In genomic region chr8:89272381-89272815, GRCm38 (mm10) we compare ENCODE assay signal across 8 mouse cellular contexts.
DNase-seq lines count a peak whose midpoint lies in the region; ATAC-seq lines count a peak whose summit lies in the region.

No protein-coding gene starts in this region.

- peak overlapping the region; percentile 67 for H3K4me3 ChIP-seq in megakaryocyte, embryonic 14.5 days (replicated peaks)
- peak overlapping the region; percentile 37 for H3K4me3 ChIP-seq in embryonic facial prominence, embryonic 14.5 days (ENCODE audit: low read depth, low read length)
- H3K4me3 ChIP-seq in hindbrain, embryonic 12.5 days, result peak overlapping the region; percentile 27
- peak overlapping the region; percentile 25 for H3K4me3 ChIP-seq in midbrain, embryonic 11.5 days (ENCODE audit: low read depth, low read length)

- H3K27ac ChIP-seq in embryonic facial prominence, embryonic 14.5 days (replicated peaks; ENCODE audit: low read depth, low read length), result no peak overlapping the region
- H3K27ac ChIP-seq in hindbrain, embryonic 12.5 days, result peak overlapping the region; percentile 80
- H3K27ac ChIP-seq in midbrain, embryonic 11.5 days (ENCODE audit: low read depth, low read length), result peak overlapping the region; percentile 88

- H3K36me3 ChIP-seq in megakaryocyte, embryonic 14.5 days (replicated peaks; ENCODE audit: low read length), result no peaks in the 10 kb centered on the region
- no peaks in the 10 kb centered on the region for H3K36me3 ChIP-seq in embryonic facial prominence, embryonic 14.5 days (ENCODE audit: control insufficient read depth, insufficient read depth, low read length)
- H3K36me3 ChIP-seq in hindbrain, embryonic 12.5 days, result no peaks in the 10 kb centered on the region
- no peaks in the 10 kb centered on the region for H3K36me3 ChIP-seq in midbrain, embryonic 11.5 days (ENCODE audit: control insufficient read depth, insufficient read depth, low read length)

- no peak for ATAC-seq in megakaryocyte, adult 5-6 weeks (ENCODE audit: poor library complexity, severe bottlenecking)
- ATAC-seq in embryonic facial prominence, embryonic 14.5 days (ENCODE audit: low read depth), result no peak
- ATAC-seq in hindbrain, embryonic 12.5 days (ENCODE audit: low FRiP score), result 0 out of 2 replicates have a peak, but pooled peaks have one; percentile 27
- peak; percentile 47 for ATAC-seq in midbrain, embryonic 11.5 days (ENCODE audit: low FRiP score)

- WGBS in embryonic facial prominence, embryonic 14.5 days, result 2% methylated on average over 28 of the region's 28 CpGs
- under 1% methylated on average over 28 of the region's 28 CpGs for WGBS in hindbrain, embryonic 12.5 days
- 2% methylated on average over 28 of the region's 28 CpGs for WGBS in midbrain, embryonic 11.5 days

- peak overlapping the region; percentile 74 for H3K4me2 ChIP-seq in embryonic facial prominence, embryonic 14.5 days (ENCODE audit: low read depth, low read length)
- peak overlapping the region; percentile 56 for H3K4me2 ChIP-seq in hindbrain, embryonic 12.5 days (replicated peaks)
- peak overlapping the region; percentile 58 for H3K4me2 ChIP-seq in midbrain, embryonic 11.5 days

- intact Hi-C loops in left cerebral cortex, postnatal 36 days (cut with DNase I), result no loop called here

- no peaks in the 10 kb centered on the region for H3K4me1 ChIP-seq in megakaryocyte, embryonic 14.5 days
- peaks cover 5% of the 10 kb centered on the region; the same call in 1 of the 2 replicates for H3K4me1 ChIP-seq in embryonic facial prominence, embryonic 14.5 days (ENCODE audit: control insufficient read depth, insufficient read depth, low read length)
- peaks cover 14% of the 10 kb centered on the region for H3K4me1 ChIP-seq in hindbrain, embryonic 12.5 days
- H3K4me1 ChIP-seq in midbrain, embryonic 11.5 days (ENCODE audit: control insufficient read depth, insufficient read depth, low read length), result peaks cover 21% of the 10 kb centered on the region

- H3K9me3 ChIP-seq in megakaryocyte, embryonic 14.5 days, result peaks cover 12% of the 10 kb centered on the region
- no peaks in the 10 kb centered on the region for H3K9me3 ChIP-seq in embryonic facial prominence, embryonic 14.5 days (ENCODE audit: control insufficient read depth, low read length)
- H3K9me3 ChIP-seq in hindbrain, embryonic 12.5 days (replicated peaks), result no peaks in the 10 kb centered on the region
- no peaks in the 10 kb centered on the region for H3K9me3 ChIP-seq in midbrain, embryonic 11.5 days (ENCODE audit: control insufficient read depth, low read length)

- peak; percentile 50 for DNase-seq in embryonic facial prominence, embryonic 14.5 days (ENCODE audit: low spot score)
- peak; percentile 7 to 8 for DNase-seq in left cerebral cortex, postnatal 36 days (ENCODE audit: low spot score in 2 of 2)
- DNase-seq in midbrain, embryonic 11.5 days (ENCODE audit: low spot score, missing footprints), result peak; percentile 96
- DNase-seq in urinary bladder, postnatal 4 days (ENCODE audit: low spot score in 2 of 2), result no peak
- DNase-seq in urinary bladder, postnatal 10 days (ENCODE audit: low spot score), result no peak

- peak overlapping the region; percentile 51 for H3K9ac ChIP-seq in embryonic facial prominence, embryonic 14.5 days (ENCODE audit: low read depth, low read length)
- H3K9ac ChIP-seq in hindbrain, embryonic 12.5 days, result peak overlapping the region; percentile 51
- H3K9ac ChIP-seq in midbrain, embryonic 11.5 days (ENCODE audit: low read length), result peak overlapping the region; percentile 60

- H3K27me3 ChIP-seq in megakaryocyte, embryonic 14.5 days (replicated peaks), result peaks cover 13% of the 10 kb centered on the region
- peaks cover 30% of the 10 kb centered on the region for H3K27me3 ChIP-seq in embryonic facial prominence, embryonic 14.5 days (replicated peaks; ENCODE audit: control insufficient read depth, insufficient read depth, low read length)
- H3K27me3 ChIP-seq in hindbrain, embryonic 12.5 days, result peaks cover 19% of the 10 kb centered on the region
- no peaks in the 10 kb centered on the region for H3K27me3 ChIP-seq in midbrain, embryonic 11.5 days (ENCODE audit: control insufficient read depth, insufficient read depth, low read length)

Comparison
In these comparisons a context has a peak if more than half of its experiments do, and no peak if none do; other contexts are left out.
1. ATAC-seq: peak in hindbrain, embryonic 12.5 days (single experiment) and midbrain, embryonic 11.5 days (single experiment); none in megakaryocyte, adult 5-6 weeks (single experiment) and embryonic facial prominence, embryonic 14.5 days (single experiment).
2. DNase-seq: peak in embryonic facial prominence, embryonic 14.5 days (single experiment), left cerebral cortex, postnatal 36 days (2 of 2) and midbrain, embryonic 11.5 days (single experiment); none in urinary bladder, postnatal 4 days (0 of 2) and urinary bladder, postnatal 10 days (single experiment).
3. Peak in every context shown above with its lines, with median percentiles within 50 percentile points of each other: H3K4me3 ChIP-seq, H3K4me2 ChIP-seq and H3K9ac ChIP-seq.